ENCODE assay signal across 9 mouse cellular contexts in the genomic region with DNA sequence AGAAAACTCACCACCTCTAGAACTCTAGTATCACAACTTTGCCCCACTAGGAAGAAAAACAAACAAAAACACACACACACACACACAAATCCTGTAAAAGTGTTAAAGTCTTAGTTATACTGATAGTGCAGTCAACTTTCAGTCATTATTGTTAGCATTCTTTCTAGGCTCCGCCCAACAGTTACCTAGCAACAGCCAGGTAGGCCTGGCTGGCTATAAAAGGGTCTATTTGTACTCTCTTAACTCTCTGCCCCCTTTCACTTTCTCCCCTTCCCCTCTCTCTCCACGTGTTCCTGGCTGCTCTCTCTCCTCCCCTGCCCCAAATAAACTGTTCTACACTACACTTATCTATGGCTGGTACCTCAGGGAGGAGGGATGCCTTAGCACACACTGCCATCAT. TPM values are rescaled to one million over a fixed set of nuclear protein-coding genes. Genes with fewer than 3 reads are reported as not detected.
DNase-seq lines count a peak whose midpoint lies in the region; ATAC-seq lines count a peak whose summit lies in the region.
"Had no signal": no experiment of that assay in that cellular context is flagged by ENCODE, and none has a peak within 500 bp of the region (broad histone marks: within the 10 kb centered on the region; RNA-seq: fewer than 3 reads in every experiment).

No protein-coding gene starts in this region.

- no peak for ATAC-seq in lung, embryonic 15.5 days (ENCODE audit: borderline replicate concordance, extremely low read depth, low FRiP score, low TSS enrichment)
- ATAC-seq in embryonic facial prominence, embryonic 14.5 days (ENCODE audit: low read depth): no peak
- ATAC-seq in neural tube, embryonic 13.5 days (ENCODE audit: low read depth): no peak

- peaks cover 24% of the 10 kb centered on the region for H3K4me1 ChIP-seq in lung, embryonic 15.5 days
- peaks cover 22% of the 10 kb centered on the region for H3K4me1 ChIP-seq in embryonic facial prominence, embryonic 14.5 days (ENCODE audit: control insufficient read depth, insufficient read depth, low read length)
- H3K4me1 ChIP-seq in neural tube, embryonic 13.5 days (replicated peaks): peaks cover 31% of the 10 kb centered on the region

- H3K4me2 ChIP-seq in lung, embryonic 15.5 days: peak overlapping the region; percentile 67
- peak overlapping the region; percentile 81 for H3K4me2 ChIP-seq in embryonic facial prominence, embryonic 14.5 days (ENCODE audit: low read depth, low read length)
- peak overlapping the region; percentile 83 for H3K4me2 ChIP-seq in neural tube, embryonic 13.5 days

- peak overlapping the region; percentile 100 for H3K4me3 ChIP-seq in lung, embryonic 15.5 days
- H3K4me3 ChIP-seq in embryonic facial prominence, embryonic 14.5 days (ENCODE audit: low read depth, low read length): peak overlapping the region; percentile 98
- peak overlapping the region; percentile 67 for H3K4me3 ChIP-seq in neural tube, embryonic 13.5 days

- WGBS in lung, embryonic 15.5 days: 16% methylated on average over 2 of the region's 2 CpGs
- WGBS in embryonic facial prominence, embryonic 14.5 days: 22% methylated on average over 2 of the region's 2 CpGs
- WGBS in neural tube, embryonic 13.5 days: 13% methylated on average over 2 of the region's 2 CpGs

- no peaks in the 10 kb centered on the region for H3K27me3 ChIP-seq in lung, embryonic 15.5 days
- H3K27me3 ChIP-seq in embryonic facial prominence, embryonic 14.5 days (replicated peaks; ENCODE audit: control insufficient read depth, insufficient read depth, low read length): no peaks in the 10 kb centered on the region
- H3K27me3 ChIP-seq in neural tube, embryonic 13.5 days: no peaks in the 10 kb centered on the region

- DNase-seq in lung, postnatal 4 days: no peak
- no peak for DNase-seq in embryonic facial prominence, embryonic 14.5 days (ENCODE audit: low spot score)
- DNase-seq in kidney, postnatal 14 days: peak; percentile 38
- no peak for DNase-seq in retina, embryonic 14.5 days (ENCODE audit: low spot score)
- DNase-seq in adrenal gland, postnatal 36 days: no peak
- DNase-seq in thymus, postnatal 10 days (ENCODE audit: low spot score in 2 of 2): no peak
- DNase-seq: cerebellum, adult 11 months had no signal

- H3K36me3 ChIP-seq in lung, embryonic 15.5 days: peaks cover 12% of the 10 kb centered on the region
- peaks cover 27% of the 10 kb centered on the region for H3K36me3 ChIP-seq in embryonic facial prominence, embryonic 14.5 days (ENCODE audit: control insufficient read depth, insufficient read depth, low read length)
- peaks cover 18% of the 10 kb centered on the region for H3K36me3 ChIP-seq in neural tube, embryonic 13.5 days

- H3K9ac ChIP-seq in lung, embryonic 15.5 days: peak overlapping the region; percentile 21
- peak overlapping the region; percentile 97 for H3K9ac ChIP-seq in embryonic facial prominence, embryonic 14.5 days (ENCODE audit: low read depth, low read length)
- peak overlapping the region; percentile 52 for H3K9ac ChIP-seq in neural tube, embryonic 13.5 days

- H3K27ac ChIP-seq in lung, embryonic 15.5 days: no peak overlapping the region
- peak overlapping the region; percentile 100; the same call in 1 of the 2 replicates for H3K27ac ChIP-seq in embryonic facial prominence, embryonic 14.5 days (replicated peaks; ENCODE audit: low read depth, low read length)
- no peak overlapping the region for H3K27ac ChIP-seq in neural tube, embryonic 13.5 days (replicated peaks)

- H3K9me3 ChIP-seq in lung, embryonic 15.5 days: no peaks in the 10 kb centered on the region
- no peaks in the 10 kb centered on the region for H3K9me3 ChIP-seq in embryonic facial prominence, embryonic 14.5 days (ENCODE audit: control insufficient read depth, low read length)
- no peaks in the 10 kb centered on the region for H3K9me3 ChIP-seq in neural tube, embryonic 13.5 days

RNA-seq across cellular contexts. Expression of a gene that starts 1.9 kb away (rescaled TPM):
- 307 and 327 TPM in 2 replicates for polyA plus RNA-seq in lung, embryonic 15.5 days (2015; fragmentation: Nextera tagmentation; extraction: Ambion mirVana)
- polyA plus RNA-seq in embryonic facial prominence, embryonic 14.5 days (2014; fragmentation: Nextera tagmentation; extraction: Ambion mirVana): 188 and 208 TPM in 2 replicates
- polyA plus RNA-seq in neural tube, embryonic 13.5 days (2015; fragmentation: Nextera tagmentation; extraction: Ambion mirVana): 118 and 137 TPM in 2 replicates
- 10 to 100 TPM; 62.7 to 71.1 TPM for total RNA-seq in adrenal gland, postnatal 36 days (2021)

RNA-seq across cellular contexts. Expression of a gene that starts 18.3 kb away (rescaled TPM):
- 1.1 and 1.3 TPM in 2 replicates for polyA plus RNA-seq in lung, embryonic 15.5 days (2015; fragmentation: Nextera tagmentation; extraction: Ambion mirVana)
- 4.9 and 5.3 TPM in 2 replicates for polyA plus RNA-seq in embryonic facial prominence, embryonic 14.5 days (2014; fragmentation: Nextera tagmentation; extraction: Ambion mirVana)
- 0.81 and 0.87 TPM in 2 replicates for polyA plus RNA-seq in neural tube, embryonic 13.5 days (2015; fragmentation: Nextera tagmentation; extraction: Ambion mirVana)
- 1 to 10 TPM; 4.2 to 5.2 TPM for total RNA-seq in adrenal gland, postnatal 36 days (2021)

RNA-seq across cellular contexts. Expression of a gene that starts 59.6 kb away (rescaled TPM):
- 22.2 and 23.8 TPM in 2 replicates for polyA plus RNA-seq in lung, embryonic 15.5 days (2015; fragmentation: Nextera tagmentation; extraction: Ambion mirVana)
- polyA plus RNA-seq in embryonic facial prominence, embryonic 14.5 days (2014; fragmentation: Nextera tagmentation; extraction: Ambion mirVana): 17.7 and 19.9 TPM in 2 replicates
- 28.4 and 33.4 TPM in 2 replicates for polyA plus RNA-seq in neural tube, embryonic 13.5 days (2015; fragmentation: Nextera tagmentation; extraction: Ambion mirVana)
- total RNA-seq in adrenal gland, postnatal 36 days (2021): 1 to 10 TPM; 7.6 to 9.4 TPM

Comparison
In these comparisons a context has a peak if more than half of its experiments do, and no peak if none do; other contexts are left out.
1. H3K9ac ChIP-seq: peak in every context shown above with its lines; median percentile 97 in embryonic facial prominence, embryonic 14.5 days; 52 in neural tube, embryonic 13.5 days; 21 in lung, embryonic 15.5 days.